Mouse (Mus musculus): ENCODE results near the gene Bud31. TPM values are rescaled to one million over a fixed set of nuclear protein-coding genes. Genes with fewer than 3 reads are reported as not detected.

Gene Bud31
- polyA plus RNA-seq, 1 experiment from 2014 or later: 155 TPM

- H3K4me2 ChIP-seq (replicated peaks; ENCODE audit: low read depth): no peak overlapping the region
- H3K4me1 ChIP-seq (replicated peaks; ENCODE audit: control insufficient read depth, insufficient read depth, low read length): 0 out of 2 replicates have a peak, but pooled peaks cover 2% of the 10 kb centered on the region
- peaks cover 73% of the 10 kb centered on the region for H3K36me3 ChIP-seq (ENCODE audit: control insufficient read depth, insufficient read depth)
- WGBS: 88% methylated on average over 2 of the region's 2 CpGs
- no peaks in the 10 kb centered on the region for H3K9me3 ChIP-seq (ENCODE audit: control insufficient read depth)
- TF ChIP-seq CTCF (IDR thresholded peaks at IDR 0.05; ENCODE audit: low read depth): no peak
- H3K9ac ChIP-seq (ENCODE audit: low read depth, low read length): no peak overlapping the region
- H3K27me3 ChIP-seq (replicated peaks; ENCODE audit: control insufficient read depth, insufficient read depth, low read length): no peaks in the 10 kb centered on the region
- ATAC-seq: no peak
- no peak overlapping the region for H3K27ac ChIP-seq (ENCODE audit: low read depth, low read length)
- H3K4me3 ChIP-seq (ENCODE audit: low read depth, low read length): no peak overlapping the region
Observed at GRCm38 (mm10) chr5:145185244-145185643, 45.1 kb downstream of the Bud31 start.

- 71% methylated on average over 6 of the region's 6 CpGs for WGBS
- no peak overlapping the region for H3K4me3 ChIP-seq (ENCODE audit: low read depth, low read length)
- no peak for TF ChIP-seq CTCF (IDR thresholded peaks at IDR 0.05; ENCODE audit: low read depth)
- peak overlapping the region; percentile 74 for H3K4me2 ChIP-seq (replicated peaks; ENCODE audit: low read depth)
- no peak overlapping the region for H3K27ac ChIP-seq (ENCODE audit: low read depth, low read length)
- H3K36me3 ChIP-seq (ENCODE audit: control insufficient read depth, insufficient read depth): peaks cover 32% of the 10 kb centered on the region
- no peaks in the 10 kb centered on the region for H3K9me3 ChIP-seq (ENCODE audit: control insufficient read depth)
- H3K4me1 ChIP-seq (replicated peaks; ENCODE audit: control insufficient read depth, insufficient read depth, low read length): 0 out of 2 replicates have a peak, but pooled peaks cover 5% of the 10 kb centered on the region
- ATAC-seq: no peak
- H3K27me3 ChIP-seq (replicated peaks; ENCODE audit: control insufficient read depth, insufficient read depth, low read length): no peaks in the 10 kb centered on the region
- no peak overlapping the region for H3K9ac ChIP-seq (ENCODE audit: low read depth, low read length)
Observed at GRCm38 (mm10) chr5:145189416-145189815, 49.3 kb downstream of the Bud31 start.

DNA sequence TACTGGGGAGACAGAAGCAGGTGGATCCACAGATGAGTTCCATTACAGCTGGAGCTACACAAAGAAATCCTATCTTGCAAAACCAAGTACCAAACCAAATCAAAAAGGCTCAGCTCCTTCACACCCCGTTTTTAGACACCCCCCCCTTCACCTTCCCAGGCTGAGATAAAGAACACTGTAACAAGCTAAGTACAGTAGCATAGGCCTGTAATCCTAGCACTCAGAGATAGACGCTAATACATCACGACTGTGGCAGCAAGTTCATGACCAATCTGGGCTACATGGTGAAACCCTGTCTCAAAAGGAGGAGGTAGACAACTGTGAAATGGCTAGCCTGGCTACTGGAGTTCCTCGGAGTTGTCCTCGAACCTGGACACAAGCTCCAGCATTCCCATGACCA, 50.2 kb downstream of the Bud31 start:
- 25% methylated on average over 5 of the region's 5 CpGs for WGBS
- no peak for ATAC-seq

GRCm38 (mm10) chr5:145190875-145191798, 51.0 kb downstream of the Bud31 start:
- H3K27ac ChIP-seq (ENCODE audit: low read depth, low read length): peak overlapping the region; percentile 84
- H3K36me3 ChIP-seq (ENCODE audit: control insufficient read depth, insufficient read depth): peaks cover 34% of the 10 kb centered on the region
- peak overlapping the region; percentile 71 for H3K4me3 ChIP-seq (ENCODE audit: low read depth, low read length)
- no peak for TF ChIP-seq CTCF (IDR thresholded peaks at IDR 0.05; ENCODE audit: low read depth)
- H3K9ac ChIP-seq (ENCODE audit: low read depth, low read length): peak overlapping the region; percentile 82
- H3K27me3 ChIP-seq (replicated peaks; ENCODE audit: control insufficient read depth, insufficient read depth, low read length): no peaks in the 10 kb centered on the region
- under 1% methylated on average over 41 of the region's 41 CpGs for WGBS
- H3K9me3 ChIP-seq (ENCODE audit: control insufficient read depth): no peaks in the 10 kb centered on the region
- ATAC-seq: peak; percentile 84
- peak overlapping the region; percentile 74 for H3K4me2 ChIP-seq (replicated peaks; ENCODE audit: low read depth)
- 0 out of 2 replicates have a peak, but pooled peaks cover 5% of the 10 kb centered on the region for H3K4me1 ChIP-seq (replicated peaks; ENCODE audit: control insufficient read depth, insufficient read depth, low read length)

More for the DNA sequence above, 50.2 kb downstream of the Bud31 start:
- Histone ChIP-seq H3K4me2 (replicated peaks; ENCODE audit: low read depth) (peak overlapping the region; percentile 74), H3K27ac (ENCODE audit: low read depth, low read length) (peak overlapping the region; percentile 84; the same call in 1 of the 2 replicates), H3K27me3 (replicated peaks; ENCODE audit: control insufficient read depth, insufficient read depth, low read length) (no peaks in the 10 kb centered on the region), H3K4me3 (ENCODE audit: low read depth, low read length) (peak overlapping the region; percentile 71), H3K36me3 (ENCODE audit: control insufficient read depth, insufficient read depth) (peaks cover 33% of the 10 kb centered on the region), H3K9ac (ENCODE audit: low read depth, low read length) (peak overlapping the region; percentile 82), H3K4me1 (replicated peaks; ENCODE audit: control insufficient read depth, insufficient read depth, low read length) (0 out of 2 replicates have a peak, but pooled peaks cover 5% of the 10 kb centered on the region), H3K9me3 (ENCODE audit: control insufficient read depth) (no peaks in the 10 kb centered on the region)
- no peak for TF ChIP-seq CTCF (IDR thresholded peaks at IDR 0.05; ENCODE audit: low read depth)

DNA sequence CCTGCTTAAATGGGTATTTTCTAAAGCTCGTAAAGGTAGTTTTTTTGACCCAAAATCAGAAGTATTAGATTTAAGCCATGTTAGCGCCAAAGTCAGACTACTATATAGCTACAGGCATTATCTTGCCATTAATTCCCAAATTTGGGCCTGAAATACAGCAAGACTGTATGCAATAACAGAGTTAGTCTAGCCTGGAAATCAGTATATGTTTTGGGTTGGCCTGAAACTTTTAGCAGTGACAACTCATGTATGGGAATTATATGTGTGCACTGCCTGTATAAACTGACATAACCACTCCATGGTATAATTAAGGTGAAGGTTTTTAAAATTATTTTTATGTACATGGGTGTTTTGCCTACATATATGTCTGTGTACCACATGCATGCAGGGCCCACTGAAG, 51.8 kb downstream of the Bud31 start, which contains the start of gene Atp5j2:
TSS of gene Atp5j2 (minus strand) at position 101 of the 400 bp plus-strand sequence.
- H3K9me3 ChIP-seq (ENCODE audit: control insufficient read depth): no peaks in the 10 kb centered on the region
- 0 out of 2 replicates have a peak, but pooled peaks cover 5% of the 10 kb centered on the region for H3K4me1 ChIP-seq (replicated peaks; ENCODE audit: control insufficient read depth, insufficient read depth, low read length)
- H3K36me3 ChIP-seq (ENCODE audit: control insufficient read depth, insufficient read depth): peaks cover 31% of the 10 kb centered on the region
- H3K4me3 ChIP-seq (ENCODE audit: low read depth, low read length): peak within 1 kb of the TSS; percentile 71
- peak within 1 kb of the TSS; percentile 74 for H3K4me2 ChIP-seq (replicated peaks; ENCODE audit: low read depth)
- peak within 1 kb of the TSS; percentile 82 for H3K9ac ChIP-seq (ENCODE audit: low read depth, low read length)
- ATAC-seq: no peak
- H3K27me3 ChIP-seq (replicated peaks; ENCODE audit: control insufficient read depth, insufficient read depth, low read length): no peaks in the 10 kb centered on the region
- WGBS: 90% methylated on average over 2 of the region's 2 CpGs
- H3K27ac ChIP-seq (ENCODE audit: low read depth, low read length): peak within 1 kb of the TSS; percentile 84
- no peak for TF ChIP-seq CTCF (IDR thresholded peaks at IDR 0.05; ENCODE audit: low read depth)

Other genes with a start within 250 kb of the Bud31 start
- 7.4 and 8.2 TPM in 2 replicates for gene Smurf1, start 174.5 kb upstream of the Bud31 start, polyA plus RNA-seq (2015; fragmentation: Nextera tagmentation; extraction: Ambion mirVana)
- gene Gm4871, start 107.6 kb upstream of the Bud31 start, polyA plus RNA-seq (2015; fragmentation: Nextera tagmentation; extraction: Ambion mirVana): not detected in 2 replicates
- not detected in 2 replicates for gene 1700018F24Rik, start 97.4 kb upstream of the Bud31 start, polyA plus RNA-seq (2015; fragmentation: Nextera tagmentation; extraction: Ambion mirVana)
- 122 and 130 TPM in 2 replicates for gene Arpc1a, start 56.5 kb upstream of the Bud31 start, polyA plus RNA-seq (2015; fragmentation: Nextera tagmentation; extraction: Ambion mirVana)
- gene Kpna7, start 56.3 kb upstream of the Bud31 start, polyA plus RNA-seq (2015; fragmentation: Nextera tagmentation; extraction: Ambion mirVana): 0.08 and 0.13 TPM in 2 replicates
- 573 and 610 TPM in 2 replicates for gene Arpc1b, start 26.1 kb upstream of the Bud31 start, polyA plus RNA-seq (2015; fragmentation: Nextera tagmentation; extraction: Ambion mirVana)
- 49.4 and 55.5 TPM in 2 replicates for gene Pdap1, start 124 bp upstream of the Bud31 start, polyA plus RNA-seq (2015; fragmentation: Nextera tagmentation; extraction: Ambion mirVana)
- gene Ptcd1, start 26.7 kb downstream of the Bud31 start, polyA plus RNA-seq (2015; fragmentation: Nextera tagmentation; extraction: Ambion mirVana): 9.3 and 9.9 TPM in 2 replicates
- gene Cpsf4, start 26.9 kb downstream of the Bud31 start, polyA plus RNA-seq (2015; fragmentation: Nextera tagmentation; extraction: Ambion mirVana): 23.1 and 23.4 TPM in 2 replicates
- 765 and 832 TPM in 2 replicates for gene Atp5j2, start 51.7 kb downstream of the Bud31 start, polyA plus RNA-seq (2015; fragmentation: Nextera tagmentation; extraction: Ambion mirVana)
- 6.4 and 9.8 TPM in 2 replicates for gene Zkscan14, start 61.5 kb downstream of the Bud31 start, polyA plus RNA-seq (2015; fragmentation: Nextera tagmentation; extraction: Ambion mirVana)
- 4.1 and 4.6 TPM in 2 replicates for gene Zkscan5, start 64.2 kb downstream of the Bud31 start, polyA plus RNA-seq (2015; fragmentation: Nextera tagmentation; extraction: Ambion mirVana)
- 32.3 and 35.9 TPM in 2 replicates for gene Zfp655, start 91.4 kb downstream of the Bud31 start, polyA plus RNA-seq (2015; fragmentation: Nextera tagmentation; extraction: Ambion mirVana)
- 0.14 and 0.30 TPM in 2 replicates for gene Zscan25, start 140.1 kb downstream of the Bud31 start, polyA plus RNA-seq (2015; fragmentation: Nextera tagmentation; extraction: Ambion mirVana)
- gene Cyp3a57, start 204.9 kb downstream of the Bud31 start, polyA plus RNA-seq (2015; fragmentation: Nextera tagmentation; extraction: Ambion mirVana): not detected in 2 replicates